Mouse (Mus musculus) monocyte, adult 59 days (primary cell): ENCODE results near the gene Nid1. TPM values are rescaled to one million over a fixed set of nuclear protein-coding genes. Genes with fewer than 3 reads are reported as not detected.

Source experiments
- total RNA-seq, 2 experiments: library from RNA; stranded (reverse); gene quantifications; one replicate each; pipeline ENCODE4 v1.2.4; 2023

Gene Nid1
- under 1 TPM; 0.15 to 0.45 TPM for total RNA-seq

GRCm38 (mm10) chr13:13437460-13438015 lies at the start of gene Nid1:
Gene Nid1 (plus strand): TSS chr13:13437551.

GRCm38 (mm10) chr13:13393228-13394095 lies 43.9 kb upstream of the Nid1 start, which contains the start of gene Gpr137b:
Gene Gpr137b (minus strand): TSS chr13:13394014.

Other genes starting within 250 kb of the Nid1 start
- gene Gpr137b, start 43.5 kb upstream of the Nid1 start, total RNA-seq = 100 to 1,000 TPM; 123 to 161 TPM
- 100 to 1,000 TPM; 183 to 207 TPM for gene Lyst, start 152.8 kb downstream of the Nid1 start, total RNA-seq